Mouse (Mus musculus) C2C12 (cell line): ENCODE results near the gene Prr3.

Experiments
- CTCF ChIP-seq: IDR thresholded peaks from one replicate; pipeline ENCODE4 v1.5.1; 2011; ENCODE audit not compliant: control insufficient read depth, insufficient read depth, insufficient read length
- MAX ChIP-seq: IDR thresholded peaks from one replicate; pipeline ENCODE4 v1.6.1; 2011; ENCODE audit warnings: mild to moderate bottlenecking, control low read depth
- MYOD1 ChIP-seq: IDR thresholded peaks from one replicate; pipeline ENCODE4 v1.6.1; 2011; ENCODE audit warnings: low read depth; ENCODE audit not compliant: control insufficient read depth, insufficient read length
- MYOG ChIP-seq: IDR thresholded peaks from one replicate; pipeline ENCODE4 v1.6.1; 2011; ENCODE audit not compliant: control insufficient read depth, insufficient read length; ENCODE audit errors: extremely low read depth

- TF ChIP-seq CTCF (no peak), MYOG (no peak), MYOD1 (no peak), MAX (no peak)
Observed at GRCm38 (mm10) chr17:36021309-36021708, 41.3 kb upstream of the Prr3 start.
